Mouse (Mus musculus): ENCODE measurements around the gene Bcas2.
"Not testable (repeated sequence)": the region's sequence is repeated elsewhere in the genome, so short reads cannot be mapped to it uniquely, and the experiment has no call there.

Bcas2 gene

DNA sequence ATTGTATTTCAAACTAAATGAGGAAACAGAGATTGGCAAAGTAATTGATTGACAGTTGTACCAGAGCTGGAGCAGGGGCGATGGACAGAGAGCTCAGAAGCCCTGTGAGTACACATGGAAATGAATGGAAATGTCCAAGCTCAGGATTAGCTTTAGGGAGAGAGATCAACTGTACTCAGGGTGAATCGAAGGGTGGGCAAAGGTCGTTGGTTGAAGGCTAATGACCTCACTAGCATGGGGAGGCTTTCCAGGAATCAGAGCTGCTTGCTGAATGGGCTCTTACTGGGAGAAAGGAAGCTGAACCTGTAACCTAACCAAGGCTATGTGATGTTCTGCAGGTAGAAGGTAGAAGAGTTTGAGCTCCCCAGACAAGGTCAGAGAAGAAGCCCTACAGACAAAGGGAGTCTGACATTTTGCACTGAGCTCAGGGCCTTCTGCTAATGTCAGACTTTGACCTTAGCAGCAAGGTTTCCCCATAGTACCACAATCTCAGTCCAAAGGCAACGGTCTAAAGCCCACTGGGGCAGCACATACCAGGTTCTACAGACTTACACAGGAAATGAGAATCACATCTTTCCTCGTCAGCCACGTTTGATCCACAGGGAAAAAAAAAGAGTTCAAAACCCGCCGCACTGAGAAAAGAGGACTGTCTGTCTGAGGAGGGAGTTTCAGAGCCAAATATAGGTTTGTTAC, 43.3 kb downstream of the Bcas2 start:
- no peak for DNase-seq (ENCODE audit: low spot score in 2 of 2)

DNA sequence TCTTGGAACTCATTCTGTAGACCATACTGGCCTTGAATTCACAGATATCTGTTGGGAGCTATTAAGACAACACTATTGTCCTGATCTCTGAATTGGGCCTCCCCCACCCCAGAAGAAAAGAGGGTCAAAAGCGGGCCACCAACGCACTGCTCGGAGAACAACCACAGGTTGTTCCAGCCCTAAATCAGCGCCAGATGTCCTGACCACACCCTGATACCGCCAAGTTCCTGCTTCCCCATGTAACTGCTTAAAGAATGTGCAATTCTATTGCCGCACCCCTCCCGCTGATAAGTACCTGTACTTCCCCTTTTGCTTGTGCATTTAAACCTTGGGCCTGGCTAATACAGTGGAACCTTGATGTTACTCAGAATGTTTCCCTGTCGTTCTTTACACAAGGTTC, 43.9 kb downstream of the Bcas2 start:
- not testable (repeated sequence) for DNase-seq (ENCODE audit: low spot score in 2 of 2)

DNA sequence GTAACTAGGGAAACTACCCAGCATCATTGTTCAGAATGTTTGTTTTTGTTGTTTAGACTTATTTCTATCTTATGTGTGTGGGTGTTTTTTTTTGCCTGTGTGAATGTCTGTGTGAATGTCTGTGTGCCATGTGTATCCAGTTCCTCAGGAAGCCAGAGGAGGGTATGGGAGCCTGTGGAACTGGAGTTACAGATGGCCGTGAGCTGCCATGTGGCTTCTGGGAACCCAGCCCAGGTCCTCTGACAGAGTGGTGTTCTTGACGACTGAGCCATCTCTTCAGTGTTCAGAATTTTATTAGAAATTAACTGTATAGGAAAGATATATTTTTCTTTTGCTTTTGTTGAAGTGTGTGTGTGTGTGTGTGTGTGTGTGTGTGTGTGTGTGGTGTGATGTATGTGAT, 50.0 kb downstream of the Bcas2 start:
- no peak for DNase-seq (ENCODE audit: low spot score in 2 of 2)

- DNase-seq (ENCODE audit: low spot score in 2 of 2): no peak
These were observed 52.3 kb downstream of the Bcas2 start for GRCm38 (mm10) chr3:103223752-103224151.

DNA sequence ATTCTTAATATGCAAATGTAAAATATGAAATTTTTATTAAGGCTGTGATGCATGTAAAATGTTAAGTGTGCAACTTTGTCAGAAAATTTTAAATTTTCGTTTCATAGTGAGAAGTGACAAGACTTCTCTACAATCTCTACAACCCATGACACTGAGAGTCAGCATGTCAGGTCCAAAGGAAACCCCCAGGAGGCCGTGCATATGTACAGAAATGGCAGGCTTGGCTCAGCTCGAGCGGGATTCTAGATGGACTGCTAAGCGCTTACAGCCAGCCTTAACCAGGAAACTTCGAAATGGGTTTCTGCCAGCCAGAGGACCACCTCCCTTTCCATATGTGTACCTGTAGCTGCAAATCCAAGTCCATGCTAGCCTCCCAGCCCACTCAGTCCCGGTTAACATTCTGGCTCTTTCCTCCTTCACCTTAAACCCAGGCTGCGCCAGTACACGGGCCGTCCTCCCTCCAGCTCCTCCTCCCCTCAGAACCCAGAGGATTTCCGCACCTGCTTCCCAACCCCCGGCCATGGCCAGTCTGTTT, 52.8 kb downstream of the Bcas2 start:
- no peak for DNase-seq (ENCODE audit: low spot score in 2 of 2)

DNA sequence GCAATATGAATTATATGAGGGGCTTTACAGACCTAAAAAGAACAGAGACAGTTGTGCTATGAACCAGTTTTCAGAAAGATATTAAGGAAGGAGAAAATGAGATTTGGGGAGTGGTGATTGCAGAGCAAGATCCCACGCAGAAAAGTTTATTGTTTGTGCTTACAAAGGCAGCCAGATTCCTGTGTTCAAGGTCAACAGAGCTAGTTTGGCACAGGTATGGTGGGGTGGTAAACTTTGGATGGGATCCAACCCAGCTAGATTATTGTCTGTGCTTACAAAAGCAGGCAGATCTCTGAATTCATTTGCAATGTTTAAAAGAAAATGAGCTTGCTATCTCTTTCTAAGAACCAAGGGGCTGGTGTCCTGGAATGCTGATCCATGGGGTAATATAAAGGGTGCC, 56.3 kb downstream of the Bcas2 start:
- DNase-seq (ENCODE audit: low spot score in 2 of 2): no peak

Measured in urinary bladder, postnatal 4 days (tissue).